Comparison of ENCODE assay signal across 33 mouse cellular contexts in genomic region chr8:70737705-70738104, GRCm38 (mm10). TPM values are rescaled to one million over a fixed set of nuclear protein-coding genes. Genes with fewer than 3 reads are reported as not detected.
"Had no signal": no experiment of that assay in that cellular context is flagged by ENCODE, and none has a peak within 500 bp of the region (broad histone marks: within the 10 kb centered on the region; RNA-seq: fewer than 3 reads in every experiment).

No protein-coding gene starts in this region.

- H3K4me2 ChIP-seq: limb, embryonic 12.5 days; limb, embryonic 13.5 days; limb, embryonic 15.5 days; liver, embryonic 11.5 days; liver, embryonic 12.5 days; liver, embryonic 13.5 days; liver, embryonic 15.5 days; lung, embryonic 14.5 days; lung, embryonic 15.5 days; midbrain, embryonic 11.5 days; midbrain, embryonic 12.5 days; midbrain, embryonic 13.5 days; midbrain, embryonic 15.5 days; neural tube, embryonic 12.5 days; neural tube, embryonic 13.5 days had no signal

- H3K27ac ChIP-seq: left cerebral cortex, adult 2 months; limb, embryonic 10.5 days; limb, embryonic 12.5 days; limb, embryonic 13.5 days; limb, embryonic 15.5 days; liver, embryonic 12.5 days; liver, embryonic 13.5 days; liver, embryonic 14.5 days; liver, embryonic 15.5 days; lung, embryonic 15.5 days; macrophage; midbrain, embryonic 10.5 days; midbrain, embryonic 12.5 days; midbrain, embryonic 13.5 days; midbrain, embryonic 15.5 days; neural tube, embryonic 12.5 days; neural tube, embryonic 13.5 days had no signal

- H3K9me3 ChIP-seq: limb, embryonic 10.5 days; limb, embryonic 12.5 days; limb, embryonic 13.5 days; limb, embryonic 15.5 days; liver, embryonic 12.5 days; liver, embryonic 13.5 days; liver, embryonic 15.5 days; lung, embryonic 15.5 days; megakaryocyte, embryonic 14.5 days; midbrain, embryonic 10.5 days; midbrain, embryonic 12.5 days; midbrain, embryonic 13.5 days; midbrain, embryonic 15.5 days; neural tube, embryonic 12.5 days; neural tube, embryonic 13.5 days had no signal

- H3K4me3 ChIP-seq: left cerebral cortex, adult 2 months; limb, embryonic 10.5 days; limb, embryonic 12.5 days; limb, embryonic 13.5 days; limb, embryonic 15.5 days; liver, embryonic 12.5 days; liver, embryonic 13.5 days; liver, embryonic 15.5 days; lung, embryonic 15.5 days; megakaryocyte, embryonic 14.5 days; midbrain, embryonic 10.5 days; midbrain, embryonic 12.5 days; midbrain, embryonic 13.5 days; midbrain, embryonic 15.5 days; myocyte; neural tube, embryonic 12.5 days; neural tube, embryonic 13.5 days had no signal

- H3K4me1 ChIP-seq: limb, embryonic 12.5 days; limb, embryonic 13.5 days; limb, embryonic 15.5 days; liver, embryonic 12.5 days; liver, embryonic 13.5 days; lung, embryonic 15.5 days; midbrain, embryonic 15.5 days; neural tube, embryonic 12.5 days had no signal

- ATAC-seq: liver, embryonic 12.5 days; liver, postnatal 0 days; midbrain, embryonic 13.5 days; midbrain, embryonic 15.5 days; midbrain, embryonic 16.5 days had no signal

- H3K9ac ChIP-seq: limb, embryonic 12.5 days; limb, embryonic 13.5 days; limb, embryonic 15.5 days; liver, embryonic 12.5 days; liver, embryonic 13.5 days; liver, embryonic 14.5 days; liver, embryonic 15.5 days; liver, postnatal 0 days; lung, embryonic 14.5 days; lung, embryonic 15.5 days; midbrain, embryonic 12.5 days; midbrain, embryonic 13.5 days; midbrain, embryonic 15.5 days; neural tube, embryonic 12.5 days; neural tube, embryonic 13.5 days had no signal

- H3K36me3 ChIP-seq: limb, embryonic 10.5 days; limb, embryonic 12.5 days; limb, embryonic 13.5 days; limb, embryonic 15.5 days; liver, embryonic 12.5 days; liver, embryonic 13.5 days; liver, embryonic 15.5 days; lung, embryonic 15.5 days; midbrain, embryonic 10.5 days; midbrain, embryonic 12.5 days; midbrain, embryonic 13.5 days; midbrain, embryonic 15.5 days; neural tube, embryonic 12.5 days; neural tube, embryonic 13.5 days had no signal

- DNase-seq: left cerebral cortex, postnatal 4 days; liver; liver, embryonic 13.5 days; liver, postnatal 0 days; lung, embryonic 14.5 days; midbrain, embryonic 14.5 days had no signal

RNA-seq across cellular contexts. Expression of gene Pde4c, which starts 14.2 kb away (rescaled TPM):
- polyA plus RNA-seq: macrophage had no signal

RNA-seq across cellular contexts. Expression of gene Gm3336, which starts 19.4 kb away (rescaled TPM):
- polyA plus RNA-seq: limb, embryonic 10.5 days; limb, embryonic 11.5 days; limb, embryonic 12.5 days; limb, embryonic 13.5 days; limb, embryonic 14.5 days; limb, embryonic 15.5 days; liver, embryonic 12.5 days; liver, embryonic 13.5 days; lung, embryonic 14.5 days; lung, embryonic 15.5 days; lung, embryonic 16.5 days; macrophage; midbrain, embryonic 10.5 days; midbrain, embryonic 11.5 days; midbrain, embryonic 12.5 days; midbrain, embryonic 13.5 days; midbrain, embryonic 14.5 days; midbrain, embryonic 15.5 days; midbrain, embryonic 16.5 days; midbrain, postnatal 0 days; neural tube, embryonic 12.5 days; neural tube, embryonic 13.5 days had no signal

RNA-seq across cellular contexts. Expression of gene Iqcn, which starts 34.4 kb away (rescaled TPM):
- polyA plus RNA-seq: limb, embryonic 10.5 days; limb, embryonic 11.5 days; limb, embryonic 12.5 days; limb, embryonic 13.5 days; liver, adult 2 months; liver, embryonic 11.5 days; liver, embryonic 12.5 days; liver, embryonic 13.5 days; liver, embryonic 14.5 days; liver, embryonic 16.5 days; liver, postnatal 0 days; lung, embryonic 16.5 days; macrophage; midbrain, embryonic 10.5 days; midbrain, embryonic 16.5 days had no signal
